ENCODE assay signal across 8 mouse cellular contexts in genomic region chr5:142894918-142895613, GRCm38 (mm10). TPM values are rescaled to one million over a fixed set of nuclear protein-coding genes. Genes with fewer than 3 reads are reported as not detected.
A peak's percentile ranks its signal among the peaks of the same experiment; 100 is the strongest.
DNase-seq lines count a peak whose midpoint lies in the region; ATAC-seq lines count a peak whose summit lies in the region.

Fbxl18 (minus strand) TSS chr5:142895421.

- H3K4me1 ChIP-seq in hindbrain, embryonic 11.5 days (replicated peaks; ENCODE audit: control insufficient read depth, insufficient read depth, low read length), result peaks cover 7% of the 10 kb centered on the region; the same call in 1 of the 2 replicates

- H3K9me3 ChIP-seq in hindbrain, embryonic 11.5 days (ENCODE audit: control insufficient read depth, low read length), result no peaks in the 10 kb centered on the region

- peak within 1 kb of the TSS; percentile 60 for H3K27ac ChIP-seq in hindbrain, embryonic 11.5 days (ENCODE audit: low read depth, low read length)

- peak; percentile 95 for DNase-seq in Muller cell, postnatal 12 days (ENCODE audit: inconsistent ontology term)
- DNase-seq in cerebellum, adult 9-10 months, result peak; percentile 89
- DNase-seq in frontal cortex, adult 2 months (ENCODE audit: extremely low spot score in 1 of 2, low spot score in 1 of 2), result peak; percentile 71 to 91
- DNase-seq in hindbrain, embryonic 11.5 days (ENCODE audit: low spot score), result peak; percentile 95
- peak; percentile 75 to 82 for DNase-seq in layer of hippocampus, postnatal 25 days (ENCODE audit: extremely low spot score in 1 of 2, low spot score in 1 of 2)
- DNase-seq in lung, postnatal 36 days, result peak; percentile 96
- peak; percentile 95 for DNase-seq in retina, postnatal 1 day
- peak; percentile 81 to 84 for DNase-seq in urinary bladder, adult 18-20 months (ENCODE audit: low spot score in 2 of 2)

- peak within 1 kb of the TSS; percentile 84 for H3K4me2 ChIP-seq in hindbrain, embryonic 11.5 days (replicated peaks; ENCODE audit: low read depth, low read length)

- under 1% methylated on average over 40 of the region's 40 CpGs for WGBS in hindbrain, embryonic 11.5 days

- H3K36me3 ChIP-seq in hindbrain, embryonic 11.5 days (ENCODE audit: control insufficient read depth, insufficient read depth, low read length), result peaks cover 3% of the 10 kb centered on the region; the same call in 1 of the 2 replicates

- H3K4me3 ChIP-seq in hindbrain, embryonic 11.5 days (ENCODE audit: low read depth, low read length), result peak within 1 kb of the TSS; percentile 58

- H3K9ac ChIP-seq in hindbrain, embryonic 11.5 days (ENCODE audit: low read depth, low read length), result peak within 1 kb of the TSS; percentile 69

- ATAC-seq in hindbrain, embryonic 11.5 days (ENCODE audit: low FRiP score), result peak; percentile 96

- H3K27me3 ChIP-seq in hindbrain, embryonic 11.5 days (ENCODE audit: control insufficient read depth, insufficient read depth, low read length), result no peaks in the 10 kb centered on the region

RNA-seq across cellular contexts. Expression of gene Fbxl18, which starts in this region (rescaled TPM):
- polyA plus RNA-seq in frontal cortex, adult 2 months (2012; rRNA removed), result 20.2 and 22.4 TPM in 2 replicates
- polyA plus RNA-seq in hindbrain, embryonic 11.5 days (2014; fragmentation: Nextera tagmentation; extraction: Ambion mirVana), result 12.1 and 14.5 TPM in 2 replicates
- 10 to 100 TPM; 37.4 to 40.0 TPM for total RNA-seq in layer of hippocampus, postnatal 25 days (2021)

Comparison
In these comparisons a context has a peak if more than half of its experiments do, and no peak if none do; other contexts are left out.
1. Peak in every context shown above with its lines: DNase-seq, ATAC-seq, H3K4me3 ChIP-seq and H3K27ac ChIP-seq.